Mouse (Mus musculus): ENCODE data around the gene Fscb. TPM values are rescaled to one million over a fixed set of nuclear protein-coding genes. Genes with fewer than 3 reads are reported as not detected.

The Fscb gene
- not detected in 2 replicates for polyA plus RNA-seq (2016; fragmentation: Nextera tagmentation; extraction: Ambion mirVana)

DNA sequence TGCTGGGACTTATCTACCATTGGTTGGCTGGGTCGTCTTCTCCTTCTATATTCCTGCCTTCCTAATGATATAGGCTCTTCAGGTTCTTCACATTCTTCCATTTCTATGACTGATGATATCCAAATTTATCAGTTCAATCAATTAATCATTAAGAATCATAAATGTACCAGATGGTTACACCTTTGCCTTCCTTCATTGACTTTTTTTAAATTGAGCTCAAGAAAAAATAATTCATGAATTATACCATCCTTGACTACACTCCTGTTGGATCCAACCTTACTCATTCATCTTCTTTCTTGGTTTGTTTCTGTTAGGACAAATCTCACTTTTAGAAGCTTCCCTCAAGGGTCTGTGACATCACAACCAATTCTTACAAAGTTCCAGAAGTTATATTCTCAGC lies at the start of gene Fscb:
Fscb (minus strand) TSS at position 101 of the 400 bp plus-strand sequence.
- no peak for DNase-seq (ENCODE audit: low spot score)
- no peak within 1 kb of the TSS for H3K27ac ChIP-seq
- H3K9me3 ChIP-seq, result no peaks in the 10 kb centered on the region
- 75% methylated on average over 1 of the region's 1 CpGs for WGBS
- H3K4me3 ChIP-seq, result no peak within 1 kb of the TSS
- H3K36me3 ChIP-seq, result no peaks in the 10 kb centered on the region
- no peaks in the 10 kb centered on the region for H3K4me1 ChIP-seq
- H3K27me3 ChIP-seq (ENCODE audit: insufficient read depth, poor library complexity, severe bottlenecking), result no peaks in the 10 kb centered on the region

DNA sequence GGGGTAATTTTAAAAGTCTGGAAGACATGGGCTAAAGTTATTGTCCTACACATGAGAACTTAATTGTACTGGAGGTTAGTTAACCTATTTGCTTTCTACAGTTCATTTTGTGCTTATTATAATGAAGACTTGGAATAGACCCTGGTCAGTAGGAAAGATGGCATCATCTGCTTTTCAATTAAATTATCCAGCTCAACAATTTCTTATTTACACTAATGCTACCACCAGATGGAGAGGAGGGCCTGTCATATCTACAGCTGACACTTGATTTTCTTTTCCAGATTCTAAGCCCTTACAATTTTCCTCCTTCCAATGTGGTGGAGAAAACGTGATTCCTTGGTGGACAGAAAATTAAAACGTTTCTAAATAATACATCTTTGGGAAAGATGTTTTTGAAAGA lies 42.3 kb upstream of the Fscb start:
- Histone ChIP-seq H3K36me3 (no peaks in the 10 kb centered on the region), H3K27ac (no peak overlapping the region), H3K9me3 (no peaks in the 10 kb centered on the region), H3K4me3 (no peak overlapping the region), H3K4me1 (no peaks in the 10 kb centered on the region), H3K27me3 (ENCODE audit: insufficient read depth, poor library complexity, severe bottlenecking) (no peaks in the 10 kb centered on the region)
- no peak for DNase-seq (ENCODE audit: low spot score)
- WGBS, result 58% methylated on average over 2 of the region's 2 CpGs

DNA sequence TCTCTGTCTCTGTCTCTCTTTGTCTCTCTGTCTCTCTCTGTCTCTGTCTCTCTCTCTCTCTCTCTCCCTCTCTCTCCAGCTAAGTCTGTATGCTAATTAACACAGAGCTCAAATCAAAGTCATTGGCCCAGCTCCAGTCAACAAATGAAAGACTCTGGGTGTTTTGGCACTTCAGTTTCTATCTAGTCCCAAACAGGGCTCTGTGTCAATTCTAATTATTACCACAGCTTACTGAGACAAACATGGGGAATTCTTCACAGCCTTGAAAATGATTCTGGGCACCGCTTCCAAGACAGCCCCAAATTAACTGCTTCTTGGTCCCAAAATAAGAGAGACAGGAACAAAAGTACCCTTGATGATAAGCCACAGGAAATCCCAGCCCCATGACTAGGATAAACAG lies 38.9 kb upstream of the Fscb start:
- 66% methylated on average over 1 of the region's 1 CpGs for WGBS
- no peaks in the 10 kb centered on the region for H3K27me3 ChIP-seq (ENCODE audit: insufficient read depth, poor library complexity, severe bottlenecking)
- H3K4me1 ChIP-seq, result no peaks in the 10 kb centered on the region
- no peak for DNase-seq (ENCODE audit: low spot score)
- no peak overlapping the region for H3K27ac ChIP-seq
- no peaks in the 10 kb centered on the region for H3K9me3 ChIP-seq
- no peak overlapping the region for H3K4me3 ChIP-seq
- H3K36me3 ChIP-seq, result no peaks in the 10 kb centered on the region

DNA sequence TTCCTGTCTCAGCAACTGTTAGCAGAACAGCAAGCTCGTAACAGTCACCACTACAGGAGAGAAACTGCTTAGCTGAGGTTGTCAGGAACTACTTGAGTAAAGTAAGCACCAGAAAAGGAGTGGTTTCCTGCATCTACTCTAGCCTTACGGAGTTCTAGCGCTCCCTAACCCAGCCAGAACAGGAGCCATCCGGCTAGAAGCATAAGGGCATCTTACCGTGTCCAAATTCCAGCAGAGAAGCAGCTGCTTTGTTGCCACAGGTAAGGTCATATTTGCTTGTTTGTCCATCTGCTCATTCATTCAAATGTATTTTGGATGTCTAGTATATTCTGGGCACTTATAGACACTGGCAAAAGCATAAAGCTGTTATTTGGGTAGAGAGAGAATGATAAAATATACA lies 23.2 kb upstream of the Fscb start:
- Histone ChIP-seq H3K27me3 (ENCODE audit: insufficient read depth, poor library complexity, severe bottlenecking) (no peaks in the 10 kb centered on the region), H3K4me3 (no peak overlapping the region), H3K27ac (no peak overlapping the region), H3K9me3 (no peaks in the 10 kb centered on the region), H3K36me3 (no peaks in the 10 kb centered on the region), H3K4me1 (no peaks in the 10 kb centered on the region)
- no peak for DNase-seq (ENCODE audit: low spot score)
- 76% methylated on average over 5 of the region's 5 CpGs for WGBS

DNA sequence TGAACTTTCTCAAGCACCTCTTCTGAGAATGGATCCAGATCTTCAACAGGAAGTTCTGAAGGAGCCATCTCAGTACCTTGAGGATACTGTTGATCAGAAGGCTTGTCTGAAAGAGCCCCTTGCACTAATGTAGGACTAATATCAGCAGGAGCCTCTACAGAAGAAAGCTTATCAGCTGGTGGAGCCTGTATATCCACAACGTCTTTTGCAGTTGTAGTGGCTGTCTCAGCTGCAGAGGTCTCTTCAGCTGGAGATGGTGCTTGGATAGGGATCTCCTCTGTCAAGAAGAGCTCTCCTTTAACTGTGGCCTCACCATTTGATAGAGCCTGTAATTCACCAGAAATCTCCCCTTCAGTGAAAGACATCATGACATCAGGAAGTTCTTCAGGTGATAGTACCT lies 875 bp downstream of the Fscb start:
- no peaks in the 10 kb centered on the region for H3K27me3 ChIP-seq (ENCODE audit: insufficient read depth, poor library complexity, severe bottlenecking)
- no peak overlapping the region for H3K4me3 ChIP-seq
- H3K9me3 ChIP-seq, result no peaks in the 10 kb centered on the region
- H3K4me1 ChIP-seq, result no peaks in the 10 kb centered on the region
- H3K36me3 ChIP-seq, result no peaks in the 10 kb centered on the region
- H3K27ac ChIP-seq, result no peak overlapping the region
- DNase-seq (ENCODE audit: low spot score), result no peak
- 49% methylated on average over 1 of the region's 1 CpGs for WGBS

DNA sequence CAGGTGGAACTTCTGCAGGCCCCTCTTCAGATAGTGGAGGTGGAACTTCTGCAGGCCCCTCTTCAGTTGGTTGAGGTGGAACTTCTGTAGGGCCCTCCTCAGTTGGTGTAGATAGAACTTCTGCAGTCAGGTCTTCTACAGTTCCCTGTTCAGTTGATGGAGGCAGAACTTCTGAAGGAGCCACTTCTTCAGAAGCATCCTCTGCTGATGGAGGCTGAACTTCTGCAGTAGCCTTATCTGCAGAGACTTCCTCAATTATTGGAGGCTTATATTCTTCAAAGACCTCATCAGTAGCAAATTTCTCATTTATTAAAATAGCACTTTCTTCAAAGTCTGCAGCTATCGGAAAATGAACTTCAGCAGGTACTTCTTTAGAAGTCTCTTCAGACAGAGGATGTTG lies 1.4 kb downstream of the Fscb start:
- no peaks in the 10 kb centered on the region for H3K9me3 ChIP-seq
- no peaks in the 10 kb centered on the region for H3K4me1 ChIP-seq
- H3K27ac ChIP-seq, result no peak overlapping the region
- H3K27me3 ChIP-seq (ENCODE audit: insufficient read depth, poor library complexity, severe bottlenecking), result no peaks in the 10 kb centered on the region
- 85% methylated on average over 1 of the region's 1 CpGs for WGBS
- no peak for DNase-seq (ENCODE audit: low spot score)
- H3K4me3 ChIP-seq, result no peak overlapping the region
- H3K36me3 ChIP-seq, result no peaks in the 10 kb centered on the region

DNA sequence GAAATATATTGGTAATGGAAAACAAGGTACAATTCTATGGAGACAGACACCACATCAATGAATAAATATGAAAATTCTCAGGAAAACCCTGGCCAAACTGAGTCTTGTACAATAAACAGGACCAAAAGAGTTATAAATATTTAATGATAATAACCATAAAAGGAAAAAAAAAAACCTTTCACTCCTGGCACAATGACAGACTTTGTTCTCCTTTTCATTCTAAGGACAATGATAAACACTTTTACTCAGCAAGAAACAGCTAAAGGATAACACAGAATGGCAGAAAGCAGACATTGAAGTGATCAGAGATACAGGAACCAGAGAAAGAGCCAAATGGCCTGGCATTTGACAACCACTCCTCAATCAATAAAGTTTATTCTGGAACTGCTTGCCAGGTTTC lies 19.3 kb downstream of the Fscb start:
- Histone ChIP-seq H3K27me3 (ENCODE audit: insufficient read depth, poor library complexity, severe bottlenecking) (no peaks in the 10 kb centered on the region), H3K27ac (no peak overlapping the region), H3K4me3 (no peak overlapping the region), H3K36me3 (no peaks in the 10 kb centered on the region), H3K9me3 (no peaks in the 10 kb centered on the region), H3K4me1 (no peaks in the 10 kb centered on the region)
- DNase-seq (ENCODE audit: low spot score), result no peak

DNA sequence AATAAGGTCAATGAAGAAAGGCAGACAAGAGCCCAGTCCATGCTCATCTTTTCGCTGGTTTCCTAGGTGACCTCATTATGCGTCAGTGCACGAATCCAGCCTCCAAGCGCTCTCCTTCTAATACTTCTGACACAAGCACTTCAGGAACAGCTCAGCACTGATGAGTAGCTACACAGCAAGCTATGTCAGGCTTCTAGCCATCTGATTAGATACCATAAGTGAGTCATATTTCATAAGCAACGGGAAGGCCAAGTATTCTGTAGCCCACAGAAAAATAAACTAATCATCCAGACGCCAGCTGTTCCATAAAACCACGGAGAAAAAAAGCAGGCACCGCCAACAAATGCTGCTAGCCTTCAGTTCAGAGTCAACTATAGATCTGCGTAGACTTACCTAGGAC lies 24.6 kb downstream of the Fscb start:
- 76% methylated on average over 9 of the region's 9 CpGs for WGBS
- no peaks in the 10 kb centered on the region for H3K4me1 ChIP-seq

DNA sequence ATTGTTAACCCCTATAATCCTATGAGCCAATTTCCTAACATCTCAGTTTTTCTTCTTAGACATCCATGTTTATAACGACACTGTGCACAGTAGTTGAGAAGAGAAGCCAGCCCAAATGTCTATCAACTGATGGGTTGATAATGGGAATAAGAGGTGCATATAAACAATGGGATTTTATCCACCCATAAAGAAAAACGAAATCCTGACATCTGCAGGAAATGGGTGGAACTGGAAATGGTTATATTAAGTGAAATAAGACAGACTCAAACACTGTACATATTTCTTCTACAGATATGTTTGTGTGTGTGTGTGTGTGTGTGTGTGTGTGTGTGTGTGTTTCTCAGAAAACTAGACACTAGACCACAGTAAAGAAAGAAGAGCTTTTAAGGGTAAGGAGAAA lies 37.8 kb downstream of the Fscb start:
- DNase-seq (ENCODE audit: low spot score), result no peak
- H3K9me3 ChIP-seq, result no peaks in the 10 kb centered on the region
- H3K27ac ChIP-seq, result no peak overlapping the region
- no peak overlapping the region for H3K4me3 ChIP-seq
- 61% methylated on average over 2 of the region's 2 CpGs for WGBS
- no peaks in the 10 kb centered on the region for H3K27me3 ChIP-seq (ENCODE audit: insufficient read depth, poor library complexity, severe bottlenecking)
- H3K36me3 ChIP-seq, result no peaks in the 10 kb centered on the region
- no peaks in the 10 kb centered on the region for H3K4me1 ChIP-seq

More for the DNA sequence above, 24.6 kb downstream of the Fscb start:
- Histone ChIP-seq H3K27ac (no peak overlapping the region), H3K9me3 (no peaks in the 10 kb centered on the region), H3K4me3 (no peak overlapping the region), H3K27me3 (ENCODE audit: insufficient read depth, poor library complexity, severe bottlenecking) (no peaks in the 10 kb centered on the region), H3K36me3 (no peaks in the 10 kb centered on the region)
- no peak for DNase-seq (ENCODE audit: low spot score)
